Comparison of ENCODE assay signal across 1 mouse cellular context in the genomic region with DNA sequence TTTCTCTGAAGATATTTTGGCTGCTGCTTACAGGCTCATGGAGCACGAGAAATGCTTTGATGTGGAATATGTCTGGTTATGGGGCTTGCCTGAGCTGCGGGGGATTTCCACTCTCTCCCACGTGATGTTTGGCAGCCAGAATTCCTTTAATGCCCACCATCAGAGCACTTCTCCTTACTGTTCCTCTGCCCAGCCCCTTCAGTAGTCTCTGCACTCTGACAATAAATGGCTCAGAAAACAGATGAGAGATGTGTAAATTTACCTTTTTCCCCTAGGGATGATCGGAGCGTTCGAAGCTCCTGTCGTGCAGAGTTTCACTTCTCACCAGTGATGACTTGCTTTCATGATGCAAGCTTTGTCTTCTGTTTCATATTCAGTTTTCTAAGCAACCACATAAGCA.
TF ChIP-seq lines count a peak whose summit lies in the region.

No protein-coding gene starts in this region.

TF ChIP-seq in CH12.LX, 34 proteins besides CTCF, POLR2A, EP300 and RAD21 (continued from another document):
- TF ChIP-seq TBP (conservative IDR thresholded peaks at IDR 0.05; ENCODE audit: low read depth, low read length): peak; percentile 65; the same call in 1 of the 2 replicates
- peak; percentile 79 for TF ChIP-seq MAFK (IDR thresholded peaks at IDR 0.05; ENCODE audit: insufficient replicate concordance, low read length)
- TF ChIP-seq SMC3 (IDR thresholded peaks at IDR 0.05; ENCODE audit: low read depth, low read length): no peak
- TF ChIP-seq MEF2A (IDR thresholded peaks at IDR 0.05; ENCODE audit: borderline replicate concordance, low read depth, low read length): peak; percentile 84
- TF ChIP-seq MYC (IDR thresholded peaks at IDR 0.05; ENCODE audit: low read depth, low read length): peak; percentile 74
- TF ChIP-seq MAX (IDR thresholded peaks at IDR 0.05; ENCODE audit: low read length): peak; percentile 81
- no peak for TF ChIP-seq NRF1 (IDR thresholded peaks at IDR 0.05; ENCODE audit: low read depth, low read length)
- no peak for TF ChIP-seq ZNF384 (IDR thresholded peaks at IDR 0.05; ENCODE audit: low read depth, low read length)
- peak; percentile 53 for TF ChIP-seq JUN (IDR thresholded peaks at IDR 0.05; ENCODE audit: insufficient read depth, low read depth, low read length)
TF ChIP-seq in CH12.LX: peak in this region for 21.
